Mouse (Mus musculus) lung, adult 2 months (tissue): ENCODE results near the gene Eya2.

Experiments
- CTCF ChIP-seq: fragments of 200-500 bp; IDR thresholded peaks from 2 replicates; pipeline ENCODE4 v1.5.1; 2011; ENCODE audit warnings: mild to moderate bottlenecking, low read length, control low read depth; ENCODE audit not compliant: insufficient read depth
- POLR2A ChIP-seq: fragments of 200-500 bp; IDR thresholded peaks from 2 replicates; pipeline ENCODE4 v1.6.1; 2011; ENCODE audit warnings: low read depth, mild to moderate bottlenecking, control low read depth, low read length, borderline replicate concordance; ENCODE audit errors: extremely low read depth

DNA sequence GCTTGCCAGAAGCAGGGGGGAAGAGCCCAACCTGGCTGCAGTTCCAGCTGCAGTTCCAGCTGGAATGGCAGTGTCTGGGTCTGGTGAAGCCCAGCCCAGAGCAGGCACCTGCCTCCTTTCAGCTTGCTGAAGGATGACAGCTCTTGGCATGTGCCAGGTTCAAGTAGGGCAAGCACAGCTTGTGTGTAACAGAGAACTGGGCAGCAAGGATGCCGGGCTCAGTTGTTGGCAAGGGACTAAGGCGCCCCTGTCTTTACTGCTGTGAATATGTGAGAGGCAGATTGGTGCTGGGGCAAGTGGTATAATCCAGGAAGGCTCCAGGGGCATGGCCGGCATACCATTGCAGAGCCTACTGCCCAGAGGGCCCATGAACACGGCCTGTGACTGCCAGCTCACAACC is 11.3 kb upstream of the Eya2 start:
- TF ChIP-seq CTCF (no peak), POLR2A (no peak)
